Mouse (Mus musculus): ENCODE measurements around the gene Hoxb3.
A peak's percentile ranks its signal among the peaks of the same experiment; 100 is the strongest.

Gene Hoxb3

DNA sequence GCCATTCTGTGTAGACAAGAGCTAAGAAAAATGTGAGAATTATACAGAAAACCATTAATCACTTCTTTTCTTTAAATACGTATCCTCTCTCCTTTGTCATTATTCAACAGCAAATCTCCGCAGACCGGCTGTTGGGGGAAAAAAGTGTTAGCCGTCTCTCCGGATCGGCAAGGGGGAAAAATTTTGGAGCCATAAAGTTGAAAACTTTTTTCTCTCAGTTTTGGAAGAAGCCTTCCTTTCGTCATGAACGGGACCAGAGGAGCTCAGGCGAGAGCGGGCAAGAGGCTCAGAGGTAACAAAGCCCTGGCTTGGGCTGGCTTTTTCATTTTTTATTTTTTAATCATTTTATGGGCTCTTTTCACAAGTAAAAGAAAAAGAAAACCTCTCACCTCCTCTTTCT, at the start of gene Hoxb3:
Gene Hoxb3, plus strand, starts transcription at position 173 of the 400 bp plus-strand sequence.
- no peak for DNase-seq (ENCODE audit: low read depth, low spot score)

DNA sequence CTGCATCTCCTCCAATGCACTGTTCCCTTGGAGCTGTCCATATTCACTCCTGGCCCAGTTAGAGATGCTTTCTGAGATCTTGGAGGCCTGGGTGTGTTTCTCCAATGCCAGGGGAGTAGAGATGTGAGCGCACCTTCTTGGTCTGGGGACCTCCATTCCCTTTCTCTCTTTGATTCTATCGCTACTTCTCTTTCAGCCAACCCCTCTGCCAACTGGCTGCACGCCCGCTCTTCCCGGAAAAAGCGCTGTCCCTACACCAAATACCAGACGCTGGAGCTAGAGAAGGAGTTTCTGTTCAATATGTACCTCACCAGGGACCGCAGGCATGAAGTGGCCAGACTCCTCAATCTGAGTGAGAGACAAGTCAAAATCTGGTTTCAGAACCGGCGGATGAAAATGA, 48.7 kb upstream of the Hoxb3 start:
- no peak for DNase-seq (ENCODE audit: low read depth, low spot score)

DNA sequence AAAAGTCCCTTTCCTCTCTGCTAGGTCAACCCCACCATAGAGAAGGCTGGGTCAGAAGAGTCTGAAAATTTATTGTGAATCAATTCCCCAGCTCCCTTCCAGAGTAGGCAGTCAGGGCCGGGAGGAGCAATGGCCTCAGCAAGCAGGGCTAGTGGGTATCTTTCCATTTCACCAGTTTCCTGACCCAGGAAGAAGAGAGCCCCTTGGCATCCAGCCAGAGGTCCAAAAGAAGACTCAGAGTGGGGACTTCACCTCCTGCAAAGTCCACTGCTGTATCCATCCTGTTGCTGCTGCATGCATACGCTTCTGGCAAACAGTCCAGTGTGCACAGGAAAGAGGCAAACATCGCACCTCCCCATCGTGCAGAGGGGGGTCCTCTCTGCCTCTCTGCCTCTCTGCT, 47.2 kb upstream of the Hoxb3 start:
- DNase-seq (ENCODE audit: low read depth, low spot score): no peak

DNA sequence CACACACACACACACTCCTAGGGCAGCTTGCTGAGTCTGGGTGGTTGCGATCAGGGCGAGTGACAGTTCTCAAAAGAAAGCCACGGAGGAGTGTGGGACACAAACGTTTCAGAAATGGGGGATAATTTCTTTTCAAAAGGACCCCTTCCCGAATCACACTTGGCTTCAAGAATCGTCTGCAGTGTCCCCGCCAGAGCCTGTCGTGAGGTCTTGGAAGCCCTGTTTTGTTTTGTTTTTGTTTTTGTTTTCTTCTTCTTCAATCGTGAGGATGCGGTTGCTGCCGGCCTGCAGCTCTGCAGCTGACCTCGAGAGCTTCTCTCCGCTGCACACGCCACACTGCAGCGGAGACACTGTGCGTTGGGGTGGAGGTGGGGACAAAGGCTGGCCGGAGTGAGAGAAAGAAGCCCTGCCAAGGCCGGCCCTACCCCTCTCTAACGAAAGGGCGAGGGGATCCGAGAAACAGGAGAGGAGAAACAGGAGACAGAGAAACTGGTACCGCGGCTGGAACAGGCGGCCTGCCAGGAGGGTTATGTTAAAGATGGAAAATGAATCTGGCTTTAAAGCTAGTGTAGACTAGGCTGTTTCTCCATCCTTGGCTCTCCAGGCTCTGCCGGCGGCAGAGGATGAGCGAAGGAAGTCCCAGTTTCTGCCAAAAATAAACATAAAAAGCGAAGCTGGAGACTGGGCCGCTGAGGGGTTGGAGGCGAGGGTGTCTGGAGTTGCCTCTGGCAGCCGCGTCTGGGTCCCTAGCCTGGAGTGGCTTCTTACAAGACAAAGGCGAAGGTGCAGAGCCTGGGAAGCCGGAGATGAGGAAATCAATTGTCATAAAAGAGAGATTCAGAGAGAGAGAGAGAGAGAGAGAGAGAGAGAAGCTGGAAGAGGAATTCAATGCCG, 45.7 kb upstream of the Hoxb3 start:
- no peak for DNase-seq (ENCODE audit: low read depth, low spot score)

DNA sequence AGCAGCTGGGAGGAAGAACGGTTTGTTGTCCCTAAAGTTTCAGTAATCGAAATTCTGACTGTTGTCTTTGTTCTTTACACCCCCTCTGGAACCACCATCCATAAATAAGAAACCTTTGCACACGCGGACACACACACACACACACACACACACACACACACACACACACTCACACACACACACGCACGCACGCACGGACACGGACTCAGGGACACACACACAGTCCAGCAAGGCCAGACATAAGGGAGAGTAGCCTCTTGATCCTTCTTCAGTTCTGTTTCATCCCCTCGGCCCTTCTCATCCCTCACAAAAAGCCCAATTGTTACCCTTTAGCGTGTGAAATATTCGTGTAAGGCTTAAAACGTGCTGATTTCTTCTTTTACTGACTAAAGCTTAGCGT, 44.8 kb upstream of the Hoxb3 start:
- DNase-seq (ENCODE audit: low read depth, low spot score): peak; percentile 11

DNA sequence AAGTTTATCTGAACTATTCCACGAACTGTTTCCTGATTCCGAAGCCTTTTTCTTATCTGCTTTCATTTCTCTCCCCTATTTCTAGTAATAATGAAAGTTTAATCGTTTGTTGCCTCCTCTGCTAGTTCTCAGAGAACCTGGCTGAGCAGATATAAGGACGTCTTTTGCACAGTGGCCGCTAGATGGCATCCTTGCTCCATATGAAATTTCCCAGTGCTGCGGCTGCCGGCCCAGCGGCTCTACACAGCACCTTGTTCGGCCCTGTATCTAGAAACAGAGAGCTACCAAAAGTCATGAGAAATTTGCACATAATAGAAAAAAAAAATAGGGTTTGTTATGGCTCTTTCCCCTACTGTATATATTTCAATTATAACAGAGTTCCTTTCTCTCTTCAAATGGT, 44.4 kb upstream of the Hoxb3 start:
- peak; percentile 66 for DNase-seq (ENCODE audit: low read depth, low spot score)

DNA sequence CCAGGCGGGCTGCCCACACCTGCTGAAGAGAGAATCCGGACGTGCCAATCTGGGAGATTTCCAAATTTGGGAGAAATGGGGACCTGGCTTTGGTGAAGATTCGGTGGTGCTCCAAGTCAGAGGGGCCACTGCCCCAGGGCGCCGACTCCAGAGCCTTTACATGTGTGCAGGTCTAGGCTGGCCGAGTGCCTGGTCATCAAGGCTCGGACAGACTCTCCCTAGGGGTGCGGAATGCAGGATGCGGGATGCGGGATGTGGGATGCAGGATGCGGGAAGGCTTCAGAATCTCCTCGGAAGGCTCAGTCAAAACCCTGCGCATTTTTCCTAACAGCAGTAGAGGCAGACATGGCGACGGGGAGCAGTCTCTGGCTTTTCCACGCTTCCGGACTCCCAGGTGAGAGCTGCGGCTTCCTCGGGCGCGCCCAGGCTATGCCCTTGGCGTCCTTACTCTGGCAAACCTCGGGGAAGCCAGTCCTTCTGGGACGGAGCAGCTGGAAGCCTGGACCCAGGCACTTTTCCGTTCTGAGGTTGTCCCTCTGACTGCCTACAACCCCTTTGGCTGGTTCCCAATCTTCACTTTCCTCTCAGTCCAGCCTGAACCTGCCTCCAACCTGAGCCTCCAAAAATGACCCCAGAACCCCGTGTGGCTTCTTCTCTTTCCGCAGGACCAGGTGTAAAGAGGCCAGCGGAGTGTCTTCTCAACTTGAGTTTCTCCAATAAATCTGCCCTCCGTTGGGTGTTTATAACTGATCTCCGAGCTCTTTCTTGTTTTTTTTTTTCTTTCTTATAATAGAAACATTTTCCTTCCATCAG, 43.5 kb upstream of the Hoxb3 start:
- no peak for DNase-seq (ENCODE audit: low read depth, low spot score)

DNA sequence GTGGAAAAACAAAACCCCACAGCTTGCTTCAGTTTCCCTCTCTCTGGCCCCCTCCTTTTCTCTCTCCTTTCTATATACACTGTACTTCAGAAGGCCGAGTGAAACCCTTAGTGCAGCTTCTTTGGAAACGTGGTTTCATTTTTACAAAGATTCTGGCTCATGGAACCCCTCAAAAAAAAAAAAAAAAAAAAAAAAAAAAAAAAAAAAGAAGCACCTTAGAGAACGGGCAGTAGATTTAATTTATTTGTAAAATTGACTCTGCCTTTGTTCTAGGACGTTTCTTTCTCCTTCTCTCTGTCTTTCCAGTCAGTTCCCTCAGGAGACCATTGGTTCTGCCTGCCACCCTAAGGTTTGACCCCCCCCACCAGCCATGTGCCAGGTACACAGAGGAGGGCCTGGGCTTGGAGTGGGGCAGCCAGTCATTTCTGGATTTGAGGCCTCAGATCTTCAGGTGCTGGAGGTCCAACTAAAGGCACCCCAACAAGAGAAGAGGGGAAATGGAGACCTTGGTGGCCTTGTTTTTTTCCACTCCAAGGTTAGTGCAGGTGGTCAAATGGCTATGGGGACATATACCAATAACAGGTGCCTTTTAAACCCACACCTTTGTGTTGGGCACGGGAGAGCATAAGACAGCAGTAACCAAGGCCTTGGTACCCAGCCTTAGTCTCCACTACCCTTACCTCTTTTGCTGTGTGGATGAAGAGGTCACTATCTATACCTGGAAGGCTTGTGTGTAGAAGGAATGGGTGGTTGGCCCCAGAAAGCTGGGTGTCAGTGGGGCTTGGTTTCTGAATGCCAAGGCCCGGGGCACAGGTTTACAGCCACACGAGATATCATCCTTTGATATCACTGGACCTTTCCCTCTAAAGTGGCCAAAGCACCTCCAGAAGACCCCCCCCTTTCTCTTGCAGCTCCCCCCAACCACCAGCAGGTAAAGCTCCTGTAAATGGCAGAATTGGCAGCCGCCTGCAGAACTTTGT, 42.4 kb upstream of the Hoxb3 start:
- DNase-seq (ENCODE audit: low read depth, low spot score): no peak

DNA sequence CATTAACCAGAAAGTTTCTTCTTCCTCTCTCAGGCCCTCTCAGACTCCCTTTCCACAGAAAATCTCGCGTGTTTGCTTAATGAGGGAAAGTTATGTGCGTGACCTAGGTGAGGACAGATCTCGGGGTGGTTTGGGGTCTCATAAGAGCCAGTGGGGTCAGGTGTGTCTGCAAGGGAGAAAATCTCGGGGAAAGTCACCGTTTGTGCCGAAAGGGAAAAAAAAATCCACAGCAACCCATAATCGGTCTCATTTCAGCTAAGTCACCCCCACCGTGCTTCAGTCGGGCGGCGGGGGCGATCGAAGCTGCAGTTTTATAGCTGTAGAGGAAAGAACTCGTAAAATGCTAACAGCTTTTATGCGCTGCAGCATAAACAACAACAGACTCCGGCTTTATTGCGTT, 41.7 kb upstream of the Hoxb3 start:
- no peak for DNase-seq (ENCODE audit: low read depth, low spot score)

DNA sequence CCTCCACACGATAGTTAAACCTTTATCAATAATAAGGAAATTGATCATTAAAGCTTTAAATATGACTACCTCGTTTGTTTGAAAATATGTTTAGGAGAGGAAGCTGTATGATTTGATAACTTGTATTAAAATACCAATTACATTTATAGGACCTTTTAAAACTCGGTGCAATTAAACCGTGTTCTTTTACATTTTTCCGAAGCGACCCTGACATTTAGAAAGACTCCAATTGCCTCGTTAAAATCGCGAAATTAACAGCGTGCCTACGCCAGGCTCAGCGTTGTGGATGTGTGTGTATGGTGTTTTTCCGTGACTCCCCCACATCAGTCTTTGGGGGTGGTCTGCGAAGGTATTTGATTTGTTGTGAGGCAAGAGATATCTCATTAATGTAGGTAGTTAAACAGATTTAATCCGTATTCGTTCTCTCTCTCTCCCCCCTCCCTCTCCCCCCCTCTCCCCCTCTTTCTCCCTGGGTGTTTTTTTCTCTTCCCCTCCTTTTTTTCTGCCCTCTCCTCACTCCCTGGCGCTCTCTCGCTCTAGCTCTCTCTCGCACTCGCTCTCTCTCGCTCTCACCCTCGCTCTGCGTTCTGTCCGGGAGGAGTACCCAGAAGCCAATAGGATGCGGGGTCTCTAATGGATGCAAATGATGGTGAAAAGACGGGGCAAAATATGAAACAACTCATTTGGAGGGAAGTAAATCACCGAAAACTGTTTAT, 41.1 kb upstream of the Hoxb3 start, which contains the start of gene Hoxb8:
Gene Hoxb8, plus strand, starts transcription at position 51 of the 716 bp plus-strand sequence.
- no peak for DNase-seq (ENCODE audit: low read depth, low spot score)

DNA sequence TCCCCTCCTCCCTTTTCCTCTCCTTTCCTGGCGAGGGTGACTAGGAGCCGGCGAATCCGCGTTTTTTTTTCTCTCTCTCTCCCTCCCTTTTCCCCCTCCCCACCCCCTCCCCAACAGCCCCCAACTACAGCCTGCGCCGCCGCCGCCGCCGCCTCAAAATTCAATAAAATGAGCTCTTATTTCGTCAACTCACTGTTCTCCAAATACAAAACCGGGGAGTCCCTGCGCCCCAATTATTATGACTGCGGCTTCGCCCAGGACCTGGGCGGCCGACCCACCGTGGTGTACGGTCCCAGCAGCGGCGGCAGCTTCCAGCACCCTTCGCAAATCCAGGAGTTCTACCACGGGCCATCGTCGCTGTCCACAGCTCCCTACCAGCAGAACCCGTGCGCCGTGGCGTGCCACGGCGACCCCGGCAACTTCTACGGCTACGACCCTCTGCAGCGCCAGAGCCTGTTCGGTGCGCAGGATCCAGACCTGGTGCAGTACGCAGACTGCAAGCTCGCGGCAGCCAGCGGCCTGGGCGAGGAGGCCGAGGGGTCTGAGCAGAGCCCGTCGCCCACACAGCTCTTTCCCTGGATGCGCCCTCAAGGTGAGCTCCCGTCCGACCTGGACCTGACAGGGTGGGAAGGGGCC, 40.2 kb upstream of the Hoxb3 start:
- no peak for DNase-seq (ENCODE audit: low read depth, low spot score)

DNA sequence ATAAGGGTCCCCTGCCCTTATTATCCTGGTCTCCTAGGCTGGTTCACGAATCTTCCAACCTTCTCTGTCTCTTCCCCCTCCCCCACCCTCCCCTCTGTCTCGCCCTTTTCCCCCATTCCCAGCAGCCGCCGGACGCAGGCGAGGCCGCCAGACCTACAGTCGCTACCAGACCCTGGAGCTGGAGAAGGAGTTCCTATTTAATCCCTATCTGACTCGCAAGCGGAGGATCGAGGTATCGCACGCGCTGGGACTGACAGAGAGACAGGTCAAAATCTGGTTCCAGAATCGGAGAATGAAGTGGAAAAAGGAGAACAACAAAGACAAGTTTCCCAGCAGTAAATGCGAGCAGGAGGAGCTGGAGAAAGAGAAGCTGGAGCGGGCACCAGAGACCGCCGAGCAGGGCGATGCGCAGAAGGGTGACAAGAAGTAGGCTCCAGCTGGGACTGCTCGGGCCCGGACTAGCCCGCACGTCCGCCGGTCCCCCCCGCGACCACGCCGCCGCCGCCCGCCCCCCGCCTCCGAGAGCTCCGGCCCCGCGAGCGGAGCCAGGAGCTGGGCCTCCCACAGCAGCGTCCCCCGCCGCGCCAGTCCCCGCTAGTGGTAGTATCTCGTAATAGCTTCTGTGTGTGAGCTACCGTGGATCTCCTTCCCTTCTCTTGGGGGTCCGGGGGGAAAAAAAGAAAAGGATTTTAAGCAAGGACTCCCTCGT, 38.9 kb upstream of the Hoxb3 start:
- DNase-seq (ENCODE audit: low read depth, low spot score): no peak

DNA sequence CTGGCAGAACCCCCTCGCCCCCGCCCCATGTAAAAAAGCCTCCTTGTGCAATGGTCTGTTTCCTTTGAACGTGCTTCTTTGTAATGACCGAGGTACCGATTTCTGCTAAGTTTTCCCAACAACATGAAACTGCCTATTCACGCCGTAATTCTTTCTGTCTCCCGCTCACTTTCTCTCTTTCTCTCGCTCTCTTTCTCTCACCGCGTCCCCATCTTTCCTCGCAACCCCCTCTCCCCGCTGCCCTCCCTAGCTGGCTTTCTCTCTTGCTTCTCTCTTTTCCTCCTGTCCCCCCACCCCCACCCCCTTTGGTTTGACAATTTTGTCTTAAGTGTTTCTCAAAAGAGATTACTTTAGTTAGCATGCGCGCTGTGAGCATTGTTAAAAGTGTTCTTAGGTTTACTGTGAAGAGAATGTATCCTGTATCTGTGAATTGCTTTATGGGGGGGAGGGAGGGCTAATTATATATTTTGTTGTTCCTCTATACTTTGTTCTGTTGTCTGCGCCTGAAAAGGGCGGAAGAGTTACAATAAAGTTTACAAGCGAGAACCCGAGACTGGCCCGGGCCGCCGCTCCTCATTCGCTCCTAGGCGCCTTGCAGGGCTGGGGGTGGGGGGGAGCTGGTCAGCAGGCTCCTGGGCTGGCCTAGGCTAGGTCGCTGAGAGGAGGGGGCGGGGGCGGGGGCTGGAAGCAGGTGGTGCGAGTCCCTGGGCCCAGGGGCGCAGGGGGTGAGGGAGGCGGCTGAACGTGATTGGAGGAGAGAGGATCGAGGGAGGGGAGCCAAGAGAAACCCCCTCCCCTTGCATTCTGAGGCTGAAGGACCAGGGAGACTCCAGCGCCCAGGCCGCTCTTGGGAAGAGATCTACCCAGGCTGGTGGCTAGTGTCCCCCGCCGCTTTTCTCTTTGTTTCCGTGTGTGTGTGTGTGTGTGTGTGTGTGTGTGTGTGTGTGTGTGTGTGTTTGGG, 38.1 kb upstream of the Hoxb3 start:
- DNase-seq (ENCODE audit: low read depth, low spot score): no peak

DNA sequence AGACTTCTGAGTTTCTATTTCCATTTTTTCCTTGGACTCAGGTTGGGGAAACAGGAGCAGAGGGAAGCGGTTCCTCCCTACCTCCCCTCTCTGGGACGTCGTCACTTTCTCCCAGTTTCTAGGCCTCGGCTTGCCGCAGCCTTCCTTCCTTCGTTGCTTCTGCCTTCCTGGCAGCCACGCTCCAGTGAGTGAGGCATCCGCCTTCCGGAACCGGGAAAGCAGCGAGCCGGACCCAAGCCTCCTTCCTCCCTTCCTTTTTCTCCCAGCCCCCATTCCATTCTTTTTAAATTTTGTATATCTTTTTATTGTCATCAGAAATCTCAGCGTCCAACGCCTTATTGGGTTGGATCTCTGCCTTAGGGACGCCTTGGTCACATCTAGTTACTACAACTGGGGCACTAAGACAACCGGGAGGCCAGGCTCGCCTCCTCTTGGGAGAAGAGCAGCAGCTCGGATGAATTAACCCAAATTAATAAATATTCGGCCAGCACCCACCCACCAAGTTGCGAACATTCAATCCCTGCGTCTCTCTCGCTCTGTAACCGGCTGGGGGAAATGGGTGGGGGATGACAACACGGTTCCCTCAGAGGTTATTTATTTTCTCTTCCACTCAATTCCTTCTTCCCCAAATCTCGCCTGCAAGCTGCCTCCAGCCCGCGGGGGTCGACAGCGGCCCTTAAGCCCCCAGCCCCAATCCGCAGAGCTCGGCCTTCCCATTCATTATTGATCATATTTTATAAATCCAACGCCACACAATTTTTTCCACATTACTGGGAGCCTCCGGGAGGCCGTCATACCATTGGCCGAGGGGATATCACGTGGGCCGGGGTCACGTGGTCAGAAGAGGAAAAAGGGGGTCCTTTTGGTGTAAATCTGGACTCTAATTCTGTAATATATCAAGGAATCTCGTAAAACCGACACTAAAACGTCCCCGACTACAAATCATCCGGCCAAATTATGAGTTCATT, 37.1 kb upstream of the Hoxb3 start, which contains the start of gene Hoxb7:
Gene Hoxb7, plus strand, starts transcription at position 853 of the 968 bp plus-strand sequence.
- DNase-seq (ENCODE audit: low read depth, low spot score): no peak

DNA sequence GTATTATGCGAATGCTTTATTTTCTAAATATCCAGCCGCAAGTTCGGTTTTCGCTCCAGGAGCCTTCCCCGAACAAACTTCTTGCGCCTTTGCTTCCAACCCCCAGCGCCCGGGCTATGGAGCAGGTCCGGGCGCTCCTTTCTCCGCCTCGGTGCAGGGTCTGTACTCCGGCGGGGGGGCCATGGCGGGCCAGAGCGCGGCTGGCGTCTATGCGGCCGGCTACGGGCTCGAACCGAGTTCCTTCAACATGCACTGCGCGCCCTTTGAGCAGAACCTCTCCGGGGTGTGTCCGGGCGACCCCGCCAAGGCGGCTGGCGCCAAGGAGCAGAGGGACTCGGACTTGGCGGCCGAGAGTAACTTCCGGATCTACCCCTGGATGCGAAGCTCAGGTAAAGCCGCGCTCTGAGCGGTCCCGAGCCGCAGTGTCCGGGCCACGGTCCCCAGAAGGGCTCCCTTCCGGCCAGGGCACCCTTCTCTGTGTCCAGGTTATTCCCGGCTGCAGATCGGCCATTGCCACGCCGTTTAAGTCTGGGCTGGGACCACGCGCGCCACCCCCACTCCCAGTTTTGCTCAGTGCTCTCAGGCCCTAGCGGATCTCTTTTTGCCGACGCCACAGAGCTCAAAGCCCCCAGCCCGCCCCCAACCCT, 36.3 kb upstream of the Hoxb3 start:
- DNase-seq (ENCODE audit: low read depth, low spot score): no peak

DNA sequence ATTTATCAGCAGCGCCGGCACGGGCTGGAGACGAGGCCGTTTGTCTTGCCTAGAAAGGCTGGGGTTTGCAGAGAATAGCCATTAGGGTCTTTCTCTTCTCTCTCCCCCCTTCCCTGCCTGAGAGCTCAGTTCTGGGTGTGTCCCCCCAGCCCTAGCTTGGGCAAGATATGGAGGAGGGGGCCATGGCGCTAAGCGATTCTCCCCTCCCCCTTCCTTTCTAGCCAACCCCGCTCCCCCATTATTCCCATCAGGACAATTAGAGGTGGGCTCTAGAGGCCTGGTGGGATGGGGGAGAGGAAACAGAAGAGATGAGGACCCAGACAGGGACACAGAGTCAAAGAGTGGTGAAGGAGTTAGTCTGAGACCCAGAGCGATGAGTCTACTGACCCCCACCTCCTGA, 35.7 kb upstream of the Hoxb3 start:
- DNase-seq (ENCODE audit: low read depth, low spot score): no peak

Measured in retina, adult 2 months (tissue).